In genomic region chr8:49372686-49373085, GRCm38 (mm10) we compare ENCODE assay signal across 19 mouse cellular contexts.
A peak's percentile ranks its signal among the peaks of the same experiment; 100 is the strongest.
DNase-seq lines count a peak whose midpoint lies in the region; ATAC-seq and TF ChIP-seq lines count a peak whose summit lies in the region.
"Had no signal": no experiment of that assay in that cellular context is flagged by ENCODE, and none has a peak within 500 bp of the region (broad histone marks: within the 10 kb centered on the region; RNA-seq: fewer than 3 reads in every experiment).

No protein-coding gene starts in this region.

- H3K9me3 ChIP-seq in forebrain, embryonic 11.5 days (ENCODE audit: control insufficient read depth, low read length) = no peaks in the 10 kb centered on the region
- no peaks in the 10 kb centered on the region for H3K9me3 ChIP-seq in forebrain, embryonic 10.5 days
- H3K9me3 ChIP-seq in midbrain, postnatal 0 days (ENCODE audit: low read length) = no peaks in the 10 kb centered on the region
- H3K9me3 ChIP-seq in midbrain, embryonic 11.5 days (ENCODE audit: control insufficient read depth, low read length) = no peaks in the 10 kb centered on the region
- no peaks in the 10 kb centered on the region for H3K9me3 ChIP-seq in forebrain, embryonic 14.5 days (replicated peaks; ENCODE audit: control insufficient read depth, low read length)
- H3K9me3 ChIP-seq: embryonic facial prominence, embryonic 10.5 days; heart, embryonic 12.5 days; hindbrain, embryonic 10.5 days; hindbrain, embryonic 15.5 days had no signal

- WGBS in forebrain, embryonic 11.5 days = 62% methylated on average over 9 of the region's 9 CpGs
- WGBS in forebrain, embryonic 10.5 days = 74% methylated on average over 9 of the region's 9 CpGs
- WGBS in midbrain, postnatal 0 days = 61% methylated on average over 9 of the region's 9 CpGs
- 87% methylated on average over 9 of the region's 9 CpGs for WGBS in midbrain, embryonic 11.5 days
- 18% methylated on average over 9 of the region's 9 CpGs for WGBS in forebrain, embryonic 14.5 days
- 88% methylated on average over 9 of the region's 9 CpGs for WGBS in kidney, adult 2 months

- H3K4me1 ChIP-seq in forebrain, embryonic 11.5 days (replicated peaks; ENCODE audit: control insufficient read depth, insufficient read depth, low read length) = no peaks in the 10 kb centered on the region; the same call in 1 of the 2 replicates
- peaks cover 8% of the 10 kb centered on the region for H3K4me1 ChIP-seq in forebrain, embryonic 10.5 days
- no peaks in the 10 kb centered on the region for H3K4me1 ChIP-seq in midbrain, postnatal 0 days (ENCODE audit: insufficient read depth, low read length)
- no peaks in the 10 kb centered on the region for H3K4me1 ChIP-seq in midbrain, embryonic 11.5 days (ENCODE audit: control insufficient read depth, insufficient read depth, low read length)
- H3K4me1 ChIP-seq in forebrain, embryonic 14.5 days (ENCODE audit: control insufficient read depth, insufficient read depth, low read length) = peaks cover 6% of the 10 kb centered on the region
- H3K4me1 ChIP-seq in kidney, adult 2 months (ENCODE audit: control insufficient read depth, insufficient read depth, low read length) = no peaks in the 10 kb centered on the region
- H3K4me1 ChIP-seq: embryonic facial prominence, embryonic 10.5 days; heart, embryonic 12.5 days; hindbrain, embryonic 10.5 days; hindbrain, embryonic 15.5 days had no signal

- no peak overlapping the region for H3K4me2 ChIP-seq in forebrain, embryonic 11.5 days (ENCODE audit: low read depth, low read length, severe bottlenecking)
- H3K4me2 ChIP-seq in midbrain, postnatal 0 days (ENCODE audit: low read depth, low read length, poor library complexity, severe bottlenecking) = 0 out of 2 replicates have a peak overlapping the region, but pooled peaks have one; percentile 5
- no peak overlapping the region for H3K4me2 ChIP-seq in midbrain, embryonic 11.5 days
- H3K4me2 ChIP-seq in forebrain, embryonic 14.5 days (ENCODE audit: low read length) = peak overlapping the region; percentile 39
- H3K4me2 ChIP-seq: heart, embryonic 12.5 days; hindbrain, embryonic 15.5 days had no signal

- DNase-seq in forebrain, embryonic 11.5 days (ENCODE audit: low spot score) = peak; percentile 59
- no peak for DNase-seq in forebrain, embryonic 10.5 days (ENCODE audit: extremely low spot score, low spot score)
- DNase-seq in midbrain, postnatal 0 days (ENCODE audit: low spot score) = no peak
- no peak for DNase-seq in midbrain, embryonic 11.5 days (ENCODE audit: low spot score, missing footprints)
- DNase-seq in forebrain, embryonic 14.5 days (ENCODE audit: low spot score) = peak; percentile 52
- peak; percentile 25 for DNase-seq in retina, embryonic 14.5 days (ENCODE audit: low spot score)
- no peak for DNase-seq in kidney, postnatal 10 days
- no peak for DNase-seq in kidney, adult 2 months
- DNase-seq: adrenal gland, postnatal 10 days; B cell, adult 2 months; cerebellum, adult 18-20 months; cerebellum, postnatal 10 days; gastrocnemius, postnatal 14 days had no signal

- no peaks in the 10 kb centered on the region for H3K27me3 ChIP-seq in forebrain, embryonic 11.5 days (ENCODE audit: control insufficient read depth, insufficient read depth, low read length)
- no peaks in the 10 kb centered on the region for H3K27me3 ChIP-seq in forebrain, embryonic 10.5 days (ENCODE audit: poor library complexity, severe bottlenecking)
- no peaks in the 10 kb centered on the region for H3K27me3 ChIP-seq in midbrain, postnatal 0 days (ENCODE audit: insufficient read depth, low read length)
- no peaks in the 10 kb centered on the region for H3K27me3 ChIP-seq in midbrain, embryonic 11.5 days (ENCODE audit: control insufficient read depth, insufficient read depth, low read length)
- no peaks in the 10 kb centered on the region for H3K27me3 ChIP-seq in forebrain, embryonic 14.5 days (replicated peaks; ENCODE audit: control insufficient read depth, insufficient read depth, low read length)
- H3K27me3 ChIP-seq in kidney, adult 2 months (replicated peaks; ENCODE audit: control insufficient read depth, insufficient read depth, low read length) = no peaks in the 10 kb centered on the region
- H3K27me3 ChIP-seq: heart, embryonic 12.5 days; hindbrain, embryonic 15.5 days had no signal

- H3K4me3 ChIP-seq in forebrain, embryonic 11.5 days (ENCODE audit: low read depth, low read length) = no peak overlapping the region
- H3K4me3 ChIP-seq in forebrain, embryonic 10.5 days = no peak overlapping the region
- H3K4me3 ChIP-seq in midbrain, postnatal 0 days (ENCODE audit: low read depth, low read length) = no peak overlapping the region
- H3K4me3 ChIP-seq in midbrain, embryonic 11.5 days (ENCODE audit: low read depth, low read length) = no peak overlapping the region
- no peak overlapping the region for H3K4me3 ChIP-seq in forebrain, embryonic 14.5 days (ENCODE audit: low read depth, low read length)
- H3K4me3 ChIP-seq in kidney, adult 2 months (ENCODE audit: insufficient read depth, low read depth, low read length) = no peak overlapping the region
- H3K4me3 ChIP-seq: embryonic facial prominence, embryonic 10.5 days; heart, embryonic 12.5 days; hindbrain, embryonic 10.5 days; hindbrain, embryonic 15.5 days had no signal

- no peak overlapping the region for H3K9ac ChIP-seq in forebrain, embryonic 11.5 days (ENCODE audit: low read length)
- H3K9ac ChIP-seq in midbrain, postnatal 0 days (replicated peaks; ENCODE audit: low read length, poor library complexity, severe bottlenecking) = no peak overlapping the region
- no peak overlapping the region for H3K9ac ChIP-seq in midbrain, embryonic 11.5 days (ENCODE audit: low read length)
- H3K9ac ChIP-seq in forebrain, embryonic 14.5 days (ENCODE audit: low read length) = no peak overlapping the region
- H3K9ac ChIP-seq: heart, embryonic 12.5 days; hindbrain, embryonic 15.5 days had no signal

- peak; percentile 83 for ATAC-seq in forebrain, embryonic 11.5 days (replicated peaks; ENCODE audit: low FRiP score)
- ATAC-seq in midbrain, postnatal 0 days (ENCODE audit: low FRiP score) = no peak
- ATAC-seq in midbrain, embryonic 11.5 days (ENCODE audit: low FRiP score) = no peak
- peak; percentile 60; the same call in 1 of the 2 replicates for ATAC-seq in forebrain, embryonic 14.5 days
- ATAC-seq: CD4-positive, CD25-positive, alpha-beta regulatory T cell, adult 4 months had no signal

- no peak for TF ChIP-seq CTCF in midbrain, postnatal 0 days (IDR thresholded peaks at IDR 0.05)
- no peak for TF ChIP-seq CTCF in kidney, adult 2 months (conservative IDR thresholded peaks at IDR 0.05; ENCODE audit: insufficient read depth, insufficient read length, low read depth, low read length)

- no peak overlapping the region for H3K27ac ChIP-seq in forebrain, embryonic 11.5 days (ENCODE audit: low read depth, low read length)
- no peak overlapping the region for H3K27ac ChIP-seq in forebrain, embryonic 10.5 days
- H3K27ac ChIP-seq in midbrain, postnatal 0 days (ENCODE audit: low read depth, low read length) = no peak overlapping the region
- no peak overlapping the region for H3K27ac ChIP-seq in midbrain, embryonic 11.5 days (ENCODE audit: low read depth, low read length)
- H3K27ac ChIP-seq in forebrain, embryonic 14.5 days (ENCODE audit: low read depth, low read length) = no peak overlapping the region
- H3K27ac ChIP-seq in kidney, adult 2 months (ENCODE audit: insufficient read depth, low read depth, low read length) = no peak overlapping the region
- H3K27ac ChIP-seq: embryonic facial prominence, embryonic 10.5 days; hindbrain, embryonic 10.5 days; hindbrain, embryonic 15.5 days had no signal

- no peaks in the 10 kb centered on the region for H3K36me3 ChIP-seq in forebrain, embryonic 11.5 days (ENCODE audit: control insufficient read depth, insufficient read depth, low read length)
- no peaks in the 10 kb centered on the region for H3K36me3 ChIP-seq in forebrain, embryonic 10.5 days (replicated peaks)
- no peaks in the 10 kb centered on the region for H3K36me3 ChIP-seq in midbrain, postnatal 0 days (ENCODE audit: insufficient read depth, low read length)
- H3K36me3 ChIP-seq in midbrain, embryonic 11.5 days (ENCODE audit: control insufficient read depth, insufficient read depth, low read length) = no peaks in the 10 kb centered on the region
- H3K36me3 ChIP-seq in forebrain, embryonic 14.5 days (ENCODE audit: control insufficient read depth, insufficient read depth, low read length) = no peaks in the 10 kb centered on the region
- no peaks in the 10 kb centered on the region for H3K36me3 ChIP-seq in kidney, adult 2 months (ENCODE audit: control insufficient read depth, insufficient read depth, low read length)
- H3K36me3 ChIP-seq: embryonic facial prominence, embryonic 10.5 days; G1E; heart, embryonic 12.5 days; hindbrain, embryonic 10.5 days; hindbrain, embryonic 15.5 days had no signal

- TF ChIP-seq POLR2A in kidney, adult 2 months (IDR thresholded peaks at IDR 0.05; ENCODE audit: low read depth, low read length) = no peak

Comparison
In these comparisons a context has a peak if more than half of its experiments do, and no peak if none do; other contexts are left out.
1. DNase-seq: peak in forebrain, embryonic 11.5 days (single experiment), forebrain, embryonic 14.5 days (single experiment) and retina, embryonic 14.5 days (single experiment); none in forebrain, embryonic 10.5 days (single experiment), midbrain, postnatal 0 days (single experiment), midbrain, embryonic 11.5 days (single experiment), kidney, postnatal 10 days (single experiment) and kidney, adult 2 months (single experiment).
2. H3K4me2 ChIP-seq: peak in midbrain, postnatal 0 days (single experiment) and forebrain, embryonic 14.5 days (single experiment); none in forebrain, embryonic 11.5 days (single experiment) and midbrain, embryonic 11.5 days (single experiment).
3. ATAC-seq: peak in forebrain, embryonic 11.5 days (single experiment) and forebrain, embryonic 14.5 days (single experiment); none in midbrain, postnatal 0 days (single experiment) and midbrain, embryonic 11.5 days (single experiment).